Mouse (Mus musculus) neural tube, embryonic 13.5 days (tissue): ENCODE measurements around the gene Runx1. TPM values are rescaled to one million over a fixed set of nuclear protein-coding genes. Genes with fewer than 3 reads are reported as not detected.

Source experiments
- ATAC-seq: fragments of 200-750 bp; cut with Nextera tagmentation; 2 replicates; pipeline ENCODE4 v1.8.0; 2017; ENCODE audit warnings: low read depth, mild to moderate bottlenecking, moderate TSS enrichment, moderate library complexity
- H3K27ac ChIP-seq: fragments of 300-500 bp; sonication (generic); replicated peaks from 2 replicates; pipeline ENCODE4 v1.5.1; 2015; ENCODE audit warnings: moderate library complexity, mild to moderate bottlenecking, inconsistent platforms
- H3K27me3 ChIP-seq: fragments of 300-500 bp; sonication (generic); 2 replicates; pipeline ENCODE4 v1.6.1; 2015; ENCODE audit warnings: mild to moderate bottlenecking, inconsistent platforms
- H3K36me3 ChIP-seq: fragments of 300-500 bp; sonication (generic); 2 replicates; pipeline ENCODE4 v1.6.1; 2015; ENCODE audit warnings: mild to moderate bottlenecking, inconsistent platforms
- H3K4me1 ChIP-seq: fragments of 300-500 bp; sonication (generic); replicated peaks from 2 replicates; pipeline ENCODE4 v1.6.1; 2015; ENCODE audit warnings: inconsistent platforms
- H3K4me2 ChIP-seq: fragments of 300-500 bp; sonication (generic); 2 replicates; pipeline ENCODE4 v1.6.1; 2015; ENCODE audit warnings: inconsistent platforms, mild to moderate bottlenecking, moderate library complexity
- H3K4me3 ChIP-seq: fragments of 300-500 bp; sonication (generic); 2 replicates; pipeline ENCODE4 v1.5.1; 2015; ENCODE audit warnings: mild to moderate bottlenecking, inconsistent platforms
- H3K9ac ChIP-seq: fragments of 300-500 bp; sonication (generic); 2 replicates; pipeline ENCODE4 v1.6.1; 2015; ENCODE audit warnings: moderate library complexity, mild to moderate bottlenecking, inconsistent platforms
- H3K9me3 ChIP-seq: fragments of 300-500 bp; sonication (generic); 2 replicates; pipeline ENCODE4 v1.6.1; 2016; ENCODE audit warnings: inconsistent platforms
- WGBS: fragments of 180-500 bp; shearing (Covaris S2); methylation state at CpG from one replicate; pipeline ENCODE4 v1.1.7; 2015; 5-methylcytosine and 5-hydroxymethylcytosine counted together
- polyA plus RNA-seq: library from polyadenylated mRNA; unstranded; fragments of >200 nt; fragmentation: Nextera tagmentation; extraction: Ambion mirVana; gene quantifications from 2 replicates; pipeline ENCODE4 v1.2.1, GENCODE M21; 2015

Runx1 gene
- polyA plus RNA-seq, 1 experiment from 2014 or later = 10.3 TPM

- Histone ChIP-seq H3K9ac (no peak overlapping the region), H3K27me3 (no peaks in the 10 kb centered on the region), H3K4me3 (no peak overlapping the region), H3K4me2 (no peak overlapping the region), H3K4me1 (0 out of 2 replicates have a peak, but pooled peaks cover 5% of the 10 kb centered on the region), H3K27ac (no peak overlapping the region), H3K36me3 (no peaks in the 10 kb centered on the region), H3K9me3 (no peaks in the 10 kb centered on the region)
- ATAC-seq = no peak
- 88% methylated on average over 8 of the region's 8 CpGs for WGBS
These were observed 15.2 kb downstream of the Runx1 start for GRCm38 (mm10) chr16:92810568-92811240.

- no peaks in the 10 kb centered on the region for H3K36me3 ChIP-seq
- no peaks in the 10 kb centered on the region for H3K27me3 ChIP-seq
- no peak overlapping the region for H3K4me3 ChIP-seq
- H3K4me1 ChIP-seq = 0 out of 2 replicates have a peak, but pooled peaks cover 5% of the 10 kb centered on the region
- no peak for ATAC-seq
- 84% methylated on average over 8 of the region's 8 CpGs for WGBS
- H3K9ac ChIP-seq = no peak overlapping the region
- H3K4me2 ChIP-seq = no peak overlapping the region
- H3K9me3 ChIP-seq = no peaks in the 10 kb centered on the region
- no peak overlapping the region for H3K27ac ChIP-seq
These were observed 18.2 kb downstream of the Runx1 start for GRCm38 (mm10) chr16:92807772-92808171.

DNA sequence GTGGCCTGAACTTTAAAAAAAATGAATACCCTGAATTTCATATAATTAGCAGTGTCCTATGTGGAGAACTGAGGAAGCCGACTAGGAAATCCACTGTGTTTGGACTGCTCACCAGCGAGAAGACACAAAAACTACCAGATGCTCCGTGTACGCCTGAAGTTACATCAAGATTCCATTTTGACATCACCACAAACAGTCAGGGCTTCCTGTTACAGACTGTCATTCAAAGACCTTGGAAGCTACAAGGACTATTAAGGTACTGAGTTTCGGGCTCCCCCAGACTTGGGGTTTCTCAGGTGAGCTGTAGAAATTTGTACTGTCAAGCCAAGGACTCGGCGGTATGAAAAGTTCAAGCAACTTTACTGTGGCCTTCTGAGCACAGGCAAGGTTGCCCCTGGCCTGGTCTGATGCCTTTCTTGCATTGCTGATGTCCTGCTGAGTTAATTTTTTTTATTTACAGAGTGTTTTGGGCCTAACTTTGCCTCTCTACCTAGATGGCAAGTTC, 22.8 kb downstream of the Runx1 start:
- H3K9ac ChIP-seq = no peak overlapping the region

DNA sequence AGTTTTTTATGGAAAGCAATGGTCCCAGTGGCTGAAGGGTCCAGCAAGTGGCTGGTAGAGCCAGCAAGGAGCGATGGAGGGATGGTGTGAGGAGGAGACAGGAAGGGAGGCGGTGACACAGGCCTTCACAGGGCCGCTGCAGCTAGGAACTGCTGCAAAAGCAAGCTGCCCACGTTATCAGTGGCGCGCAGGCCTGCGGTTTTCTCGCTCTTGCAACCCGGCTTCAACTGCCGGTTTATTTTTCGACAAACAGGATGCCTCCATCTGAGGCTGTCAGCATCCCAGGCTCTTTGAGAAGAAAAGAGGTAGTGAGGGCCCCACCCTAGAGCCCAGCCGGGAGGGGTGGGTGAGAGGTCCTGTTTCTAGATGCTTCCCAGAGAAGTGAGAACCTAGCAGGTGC, 24.4 kb downstream of the Runx1 start:
- Histone ChIP-seq H3K27me3 (no peaks in the 10 kb centered on the region), H3K9me3 (no peaks in the 10 kb centered on the region), H3K36me3 (no peaks in the 10 kb centered on the region), H3K4me1 (no peaks in the 10 kb centered on the region), H3K27ac (no peak overlapping the region), H3K4me3 (no peak overlapping the region), H3K9ac (no peak overlapping the region), H3K4me2 (no peak overlapping the region)
- WGBS = 84% methylated on average over 12 of the region's 12 CpGs
- ATAC-seq = no peak

More for the DNA sequence above, 22.8 kb downstream of the Runx1 start:
- no peak overlapping the region for H3K27ac ChIP-seq
- no peaks in the 10 kb centered on the region for H3K27me3 ChIP-seq
- no peaks in the 10 kb centered on the region for H3K36me3 ChIP-seq
- H3K9me3 ChIP-seq = no peaks in the 10 kb centered on the region
- H3K4me1 ChIP-seq = no peaks in the 10 kb centered on the region
- H3K4me3 ChIP-seq = no peak overlapping the region
- H3K4me2 ChIP-seq = no peak overlapping the region
- ATAC-seq = no peak
- 90% methylated on average over 7 of the region's 7 CpGs for WGBS

DNA sequence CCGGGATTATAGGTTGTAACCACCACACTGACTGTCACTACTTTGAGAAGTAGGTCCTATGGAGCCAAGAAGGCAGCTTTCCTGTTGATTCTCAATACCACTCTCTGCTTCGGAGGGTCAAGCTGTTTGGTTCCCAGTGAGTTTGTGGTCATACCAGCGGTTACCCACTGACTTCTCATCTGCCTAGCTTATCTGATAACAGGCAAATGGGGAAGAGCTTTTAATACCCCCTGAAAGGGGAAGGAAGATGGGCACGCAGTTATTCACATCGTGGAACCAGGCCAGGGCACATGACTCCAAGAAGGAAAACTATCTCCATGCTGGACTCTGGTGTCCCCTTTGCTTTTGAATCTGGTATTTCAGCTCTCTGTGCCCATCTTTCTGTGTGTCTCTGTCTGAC, 25.1 kb downstream of the Runx1 start:
- Histone ChIP-seq H3K27me3 (no peaks in the 10 kb centered on the region), H3K4me2 (no peak overlapping the region), H3K27ac (no peak overlapping the region), H3K4me1 (no peaks in the 10 kb centered on the region), H3K4me3 (no peak overlapping the region), H3K36me3 (no peaks in the 10 kb centered on the region), H3K9me3 (no peaks in the 10 kb centered on the region), H3K9ac (no peak overlapping the region)
- ATAC-seq = no peak
- 91% methylated on average over 5 of the region's 5 CpGs for WGBS

DNA sequence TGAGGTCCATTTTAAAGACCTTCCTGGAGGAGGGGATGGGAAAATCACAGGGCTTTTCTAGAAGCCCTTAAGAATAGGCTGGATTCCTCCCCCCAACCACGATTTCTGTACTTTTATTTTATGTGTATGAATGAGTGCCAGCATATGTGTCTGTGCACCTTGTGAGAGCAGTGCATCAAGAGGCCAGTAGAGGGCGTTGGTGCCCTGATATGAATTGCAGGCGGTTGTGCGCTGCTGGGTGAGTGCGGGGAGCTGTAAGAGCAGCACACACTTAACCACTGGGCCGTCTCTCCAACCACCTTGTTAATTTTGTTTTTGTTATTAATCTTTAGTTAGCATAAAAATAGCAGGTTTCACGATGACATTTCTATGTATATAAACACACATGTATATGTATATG, 26.0 kb downstream of the Runx1 start:
- 96% methylated on average over 7 of the region's 7 CpGs for whole genome bisulfite sequencing
- Histone ChIP-seq H3K4me1 (no peaks in the 10 kb centered on the region), H3K4me2 (no peak overlapping the region), H3K27me3 (no peaks in the 10 kb centered on the region), H3K27ac (no peak overlapping the region), H3K9ac (no peak overlapping the region), H3K9me3 (no peaks in the 10 kb centered on the region), H3K36me3 (no peaks in the 10 kb centered on the region), H3K4me3 (no peak overlapping the region)
- no peak for ATAC-seq

GRCm38 (mm10) chr16:92794197-92794596, 31.8 kb downstream of the Runx1 start:
- Histone ChIP-seq H3K27ac (no peak overlapping the region), H3K36me3 (no peaks in the 10 kb centered on the region), H3K27me3 (no peaks in the 10 kb centered on the region), H3K4me1 (no peaks in the 10 kb centered on the region), H3K4me3 (no peak overlapping the region), H3K9ac (no peak overlapping the region), H3K4me2 (no peak overlapping the region), H3K9me3 (no peaks in the 10 kb centered on the region)
- WGBS = 38% methylated on average over 6 of the region's 6 CpGs
- no peak for ATAC-seq

- ATAC-seq = no peak
- no peak overlapping the region for H3K4me2 ChIP-seq
- no peaks in the 10 kb centered on the region for H3K27me3 ChIP-seq
- H3K4me1 ChIP-seq = no peaks in the 10 kb centered on the region
- no peak overlapping the region for H3K27ac ChIP-seq
- no peaks in the 10 kb centered on the region for H3K9me3 ChIP-seq
- H3K9ac ChIP-seq = no peak overlapping the region
- no peaks in the 10 kb centered on the region for H3K36me3 ChIP-seq
- WGBS = 73% methylated on average over 8 of the region's 8 CpGs
- no peak overlapping the region for H3K4me3 ChIP-seq
These were observed 32.2 kb downstream of the Runx1 start for GRCm38 (mm10) chr16:92793741-92794140.

GRCm38 (mm10) chr16:92792905-92793304, 33.0 kb downstream of the Runx1 start:
- no peaks in the 10 kb centered on the region for H3K4me1 ChIP-seq
- no peak overlapping the region for H3K4me2 ChIP-seq
- no peak overlapping the region for H3K9ac ChIP-seq
- no peak for ATAC-seq
- H3K4me3 ChIP-seq = no peak overlapping the region
- H3K27me3 ChIP-seq = no peaks in the 10 kb centered on the region
- 92% methylated on average over 4 of the region's 4 CpGs for WGBS
- H3K36me3 ChIP-seq = no peaks in the 10 kb centered on the region
- H3K27ac ChIP-seq = no peak overlapping the region
- H3K9me3 ChIP-seq = no peaks in the 10 kb centered on the region

DNA sequence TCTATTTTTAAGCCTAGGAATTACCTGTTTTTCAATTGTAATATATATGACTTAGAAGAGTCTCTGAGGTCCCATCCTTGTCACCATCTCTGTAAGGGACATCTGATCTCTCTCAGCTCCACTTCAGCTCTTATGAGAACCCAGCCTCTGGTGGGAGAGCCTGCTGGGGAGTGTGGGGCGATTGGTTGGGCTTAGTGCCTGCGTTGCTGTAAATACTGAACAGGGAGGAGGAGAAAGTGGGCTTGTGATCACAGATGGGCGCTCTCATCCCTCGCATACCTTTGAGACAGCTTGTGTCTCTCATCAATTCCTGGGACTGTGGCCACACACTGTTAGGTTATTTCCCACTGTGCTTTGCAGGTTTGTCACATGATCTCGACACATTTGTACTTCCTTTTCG, 35.3 kb downstream of the Runx1 start:
- no peaks in the 10 kb centered on the region for H3K9me3 ChIP-seq
- no peak for ATAC-seq
- no peak overlapping the region for H3K4me3 ChIP-seq
- no peaks in the 10 kb centered on the region for H3K4me1 ChIP-seq
- no peak overlapping the region for H3K9ac ChIP-seq
- H3K27me3 ChIP-seq = no peaks in the 10 kb centered on the region
- WGBS = 81% methylated on average over 6 of the region's 6 CpGs
- H3K4me2 ChIP-seq = no peak overlapping the region
- no peak overlapping the region for H3K27ac ChIP-seq
- H3K36me3 ChIP-seq = no peaks in the 10 kb centered on the region

DNA sequence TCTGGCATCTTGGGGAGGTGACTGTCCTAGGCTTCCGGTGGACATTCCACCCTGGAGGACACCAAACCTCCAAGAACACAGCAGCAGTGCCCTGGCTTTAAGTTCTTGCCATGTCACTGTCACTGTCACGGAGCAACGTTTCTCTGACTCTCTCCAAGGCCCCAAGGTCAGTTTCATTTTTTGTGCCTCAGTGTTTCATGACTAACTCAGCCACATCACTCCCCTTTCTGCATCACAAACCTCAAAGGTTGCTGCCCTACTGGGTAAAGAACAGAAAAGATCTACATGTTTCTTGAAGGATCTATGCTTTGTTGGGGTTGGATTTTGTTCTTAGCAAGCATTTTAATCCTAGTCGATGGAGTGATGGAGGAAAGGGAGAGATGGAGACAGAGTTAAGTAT, 36.1 kb downstream of the Runx1 start:
- Histone ChIP-seq H3K9me3 (no peaks in the 10 kb centered on the region), H3K27me3 (no peaks in the 10 kb centered on the region), H3K4me3 (no peak overlapping the region), H3K4me1 (no peaks in the 10 kb centered on the region), H3K36me3 (no peaks in the 10 kb centered on the region), H3K4me2 (no peak overlapping the region), H3K9ac (no peak overlapping the region), H3K27ac (no peak overlapping the region)
- ATAC-seq = no peak
- 87% methylated on average over 4 of the region's 4 CpGs for WGBS

DNA sequence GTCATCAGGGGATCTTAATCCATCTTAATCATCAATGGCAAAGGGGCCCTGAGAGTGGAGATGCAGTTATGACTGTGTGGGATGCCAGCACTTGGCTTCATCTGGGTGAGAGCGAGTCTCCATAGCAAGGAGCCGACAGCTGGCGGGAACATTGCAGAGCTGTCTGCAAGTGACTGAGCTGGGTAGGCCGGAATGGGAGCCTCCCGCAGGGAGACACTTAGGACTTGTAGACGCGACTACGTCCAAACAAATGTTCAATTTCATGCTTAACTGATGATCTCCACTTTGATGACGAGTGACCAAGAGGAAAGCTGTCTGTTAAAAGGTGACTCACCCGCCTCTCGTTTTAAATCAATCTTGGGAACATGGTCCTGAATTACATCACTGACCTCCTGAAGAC, 37.5 kb downstream of the Runx1 start:
- WGBS = 61% methylated on average over 11 of the region's 11 CpGs
- Histone ChIP-seq H3K4me1 (no peaks in the 10 kb centered on the region; the same call in 1 of the 2 replicates), H3K4me3 (no peak overlapping the region), H3K9ac (no peak overlapping the region), H3K4me2 (no peak overlapping the region), H3K36me3 (no peaks in the 10 kb centered on the region), H3K27me3 (no peaks in the 10 kb centered on the region), H3K9me3 (no peaks in the 10 kb centered on the region), H3K27ac (no peak overlapping the region)
- ATAC-seq = no peak

DNA sequence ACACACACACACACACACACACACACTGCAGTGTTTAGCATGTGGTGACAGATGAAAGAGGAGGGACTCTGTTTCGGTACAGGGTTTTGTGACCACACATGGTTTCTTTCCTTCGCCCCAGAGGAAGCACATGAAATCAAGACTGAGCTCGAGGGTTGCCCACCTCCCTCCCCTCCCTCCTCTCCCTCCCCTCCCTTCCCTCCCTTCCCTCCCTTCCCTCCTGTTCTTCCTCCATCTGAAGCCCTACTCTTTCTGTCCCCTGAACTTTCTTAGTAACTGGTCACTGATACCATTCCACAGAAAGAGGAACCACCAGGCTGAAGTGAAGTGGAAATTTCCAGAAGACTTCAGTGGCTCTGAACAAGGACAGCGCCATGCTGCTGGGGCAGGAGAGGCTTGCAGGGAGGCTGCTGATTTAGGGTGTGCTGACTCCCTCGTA, 39.0 kb downstream of the Runx1 start:
- Histone ChIP-seq H3K27ac (no peak overlapping the region), H3K36me3 (no peaks in the 10 kb centered on the region), H3K4me1 (no peaks in the 10 kb centered on the region; the same call in 1 of the 2 replicates), H3K27me3 (no peaks in the 10 kb centered on the region), H3K4me2 (no peak overlapping the region), H3K9me3 (no peaks in the 10 kb centered on the region), H3K9ac (no peak overlapping the region), H3K4me3 (no peak overlapping the region)
- no peak for ATAC-seq
- WGBS = 71% methylated on average over 5 of the region's 5 CpGs
